Mouse (Mus musculus) bone marrow macrophage, adult 2 months (primary cell): ENCODE results near the gene Rxfp4.

ENCODE experiments used
- CTCF ChIP-seq: IDR thresholded peaks from 2 replicates; pipeline ENCODE4 v1.5.1; 2012; ENCODE audit warnings: low read depth, mild to moderate bottlenecking, low read length, moderate library complexity
- POLR2A ChIP-seq: IDR thresholded peaks from 2 replicates; pipeline ENCODE4 v1.6.1; 2012; ENCODE audit warnings: mild to moderate bottlenecking, low read depth, low read length, borderline replicate concordance

DNA sequence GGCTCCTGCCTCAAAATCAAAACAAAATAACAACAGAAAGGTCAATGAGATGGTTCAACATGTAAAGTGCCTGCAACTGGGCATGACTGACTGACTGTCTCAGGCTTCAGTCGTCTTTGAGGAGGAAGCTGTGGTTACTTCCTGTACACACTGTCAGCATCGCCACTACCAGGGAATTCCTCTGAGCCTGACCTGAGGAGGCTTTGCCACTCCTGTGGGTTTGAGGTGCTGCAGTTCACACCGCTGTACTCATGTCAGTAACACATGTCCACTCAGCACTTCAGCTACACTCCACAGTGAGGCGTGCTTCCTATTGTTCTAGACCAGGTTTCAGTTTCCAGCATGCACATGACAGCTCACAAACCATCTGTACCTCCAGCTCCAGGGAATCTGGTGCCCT lies 11.2 kb upstream of the Rxfp4 start:
- TF ChIP-seq CTCF (no peak), POLR2A (no peak)
